Mouse (Mus musculus) CH12.LX (cell line): ENCODE measurements around the gene AI854703. TPM values are rescaled to one million over a fixed set of nuclear protein-coding genes. Genes with fewer than 3 reads are reported as not detected.

Experiments
- DNase-seq: peaks from one replicate; pipeline ENCODE4 v3.0.0-alpha.2; 2013; ENCODE audit errors: extremely low read depth
- H3K27ac ChIP-seq: 2 replicates; pipeline ENCODE4 v1.5.1; 2012; ENCODE audit warnings: low read depth, mild to moderate bottlenecking, control low read depth, moderate library complexity; ENCODE audit not compliant: insufficient read depth
- H3K27me3 ChIP-seq: replicated peaks from 2 replicates; pipeline ENCODE3; 2012; ENCODE audit warnings: inconsistent platforms
- H3K36me3 ChIP-seq, 2 experiments: replicated peaks in 1 of 2; 2 replicates each; pipeline versions ENCODE3 to v1.6.1; 2012; ENCODE audit warnings: inconsistent platforms in 1 of 2, low read length in 1 of 2, mild to moderate bottlenecking in 1 of 2, mixed read lengths in 1 of 2, moderate library complexity in 1 of 2; ENCODE audit not compliant: control insufficient read depth in 1 of 2, insufficient read depth in 1 of 2
- H3K4me1 ChIP-seq, 2 experiments: 2 replicates each; pipeline ENCODE4 v1.6.1; 2012; ENCODE audit warnings: inconsistent platforms in 1 of 2, moderate library complexity in 1 of 2; ENCODE audit not compliant: insufficient read depth in 2 of 2, control insufficient read depth in 1 of 2
- H3K4me2 ChIP-seq: 2 replicates; pipeline ENCODE4 v1.6.1; 2012; ENCODE audit warnings: low read depth, mild to moderate bottlenecking, control low read depth; ENCODE audit not compliant: poor library complexity, insufficient read depth, severe bottlenecking
- H3K4me3 ChIP-seq, 3 experiments: fragments of 150-350 bp in 1 of 3; sonication (generic) in 1 of 3; replicated peaks in 1 of 3; 2 replicates each; pipeline versions ENCODE3 to v1.5.1; 2011 to 2012; ENCODE audit warnings: low read depth in 2 of 3, low read length in 2 of 3, mild to moderate bottlenecking in 2 of 3, moderate library complexity in 2 of 3, control low read depth in 1 of 3, improper control_type of control experiment in 1 of 3, inconsistent platforms in 1 of 3, mixed read lengths in 1 of 3; ENCODE audit not compliant: poor library complexity in 1 of 3
- H3K79me2 ChIP-seq: replicated peaks from 2 replicates; pipeline ENCODE4 v1.6.1; 2012; ENCODE audit warnings: mild to moderate bottlenecking, moderate library complexity; ENCODE audit not compliant: control insufficient read depth, poor library complexity, insufficient read depth, severe bottlenecking; ENCODE audit errors: extremely low read depth
- H3K9ac ChIP-seq: 2 replicates; pipeline ENCODE4 v1.6.1; 2012; ENCODE audit warnings: low read depth, mild to moderate bottlenecking, control low read depth, moderate library complexity; ENCODE audit not compliant: insufficient read depth
- H3K9me3 ChIP-seq: replicated peaks from 2 replicates; pipeline ENCODE3; 2012; ENCODE audit warnings: low read length, inconsistent platforms, mixed read lengths
- CHD1 ChIP-seq: IDR thresholded peaks from 2 replicates; pipeline ENCODE4 v1.6.1; 2012; ENCODE audit warnings: low read depth, low read length, improper control_type of control experiment, inconsistent platforms
- E2F4 ChIP-seq: IDR thresholded peaks from 2 replicates; pipeline ENCODE4 v1.6.1; 2011; ENCODE audit warnings: low read depth, low read length, improper control_type of control experiment; ENCODE audit not compliant: insufficient replicate concordance
- ELF1 ChIP-seq: IDR thresholded peaks from 2 replicates; pipeline ENCODE4 v1.6.1; 2014; ENCODE audit warnings: low read depth, mild to moderate bottlenecking, inconsistent platforms, low read length, improper control_type of control experiment
- EP300 ChIP-seq: IDR thresholded peaks from 2 replicates; pipeline ENCODE4 v1.6.1; 2011; ENCODE audit warnings: low read length, improper control_type of control experiment
- JUND ChIP-seq: conservative IDR thresholded peaks from 2 replicates; pipeline ENCODE4 v1.6.1; 2011; ENCODE audit warnings: low read depth, low read length, improper control_type of control experiment
- KAT2A ChIP-seq: IDR thresholded peaks from 2 replicates; pipeline ENCODE4 v1.6.1; 2012; ENCODE audit warnings: low read length, improper control_type of control experiment, inconsistent platforms; ENCODE audit not compliant: insufficient replicate concordance
- MYC ChIP-seq: IDR thresholded peaks from 2 replicates; pipeline ENCODE4 v1.6.1; 2011; ENCODE audit warnings: low read depth, mild to moderate bottlenecking, improper control_type of control experiment, low read length
- NRF1 ChIP-seq: IDR thresholded peaks from 2 replicates; pipeline ENCODE4 v1.6.1; 2014; ENCODE audit warnings: low read depth, mild to moderate bottlenecking, inconsistent platforms, low read length, improper control_type of control experiment, moderate library complexity
- POLR2A ChIP-seq: IDR thresholded peaks from 2 replicates; pipeline ENCODE4 v1.6.1; 2011; ENCODE audit warnings: low read depth, mild to moderate bottlenecking, improper control_type of control experiment, low read length
- SIN3A ChIP-seq: IDR thresholded peaks from 2 replicates; pipeline ENCODE4 v1.6.1; 2012; ENCODE audit warnings: low read length, improper control_type of control experiment, inconsistent platforms
- TCF12 ChIP-seq: IDR thresholded peaks from 2 replicates; pipeline ENCODE4 v1.6.1; 2014; ENCODE audit warnings: low read depth, mild to moderate bottlenecking, inconsistent platforms, low read length, improper control_type of control experiment
- UBTF ChIP-seq: IDR thresholded peaks from 2 replicates; pipeline ENCODE4 v1.6.1; 2012; ENCODE audit warnings: low read depth, mild to moderate bottlenecking, inconsistent platforms, low read length, improper control_type of control experiment, moderate library complexity
- USF2 ChIP-seq: conservative IDR thresholded peaks from 2 replicates; pipeline ENCODE4 v1.6.1; 2011; ENCODE audit warnings: low read depth, low read length, improper control_type of control experiment
- ZKSCAN1 ChIP-seq: IDR thresholded peaks from 2 replicates; pipeline ENCODE4 v1.6.1; 2012; ENCODE audit warnings: low read depth, inconsistent platforms, low read length, improper control_type of control experiment, borderline replicate concordance
- ZMIZ1 ChIP-seq: IDR thresholded peaks from 2 replicates; pipeline ENCODE4 v1.6.1; 2012; ENCODE audit warnings: low read depth, mild to moderate bottlenecking, inconsistent platforms, low read length, improper control_type of control experiment
- ZNF384 ChIP-seq: IDR thresholded peaks from 2 replicates; pipeline ENCODE4 v1.6.1; 2012; ENCODE audit warnings: low read depth, low read length, improper control_type of control experiment, inconsistent platforms
- dilution Hi-C: fragments of 300-500 bp; cut with MboI; formaldehyde crosslinking; loops from 2 replicates; pipeline ENCODE4 v1.14.3; 2020; ENCODE audit warnings: low sequenced_read_pairs; ENCODE audit not compliant: extremely low pct_unique_long_range_greater_than_20kb, extremely low pct_ligation_motif_present
- in situ Hi-C: fragments of 300-500 bp; cut with MboI; formaldehyde crosslinking; loops from 3 replicates; pipeline ENCODE4 v1.14.3; 2019; ENCODE audit warnings: low sequenced_read_pairs, low pct_ligation_motif_present, low pct_unique_long_range_greater_than_20kb, mixed read lengths
- polyA plus RNA-seq: library from polyadenylated mRNA; unstranded; fragments of >175 nt; gene quantifications from 2 replicates; pipeline ENCODE4 v1.2.1, GENCODE M21; 2012; ENCODE audit warnings: low read depth; ENCODE audit not compliant: insufficient read length
- total RNA-seq, 2 experiments: library from RNA; depleted of rRNA; stranded (reverse); fragments of 300-350 nt in 1 of 2; fragments of >200 nt in 1 of 2; gene quantifications; 2 replicates each; pipeline ENCODE4 v1.2.3; 2012 to 2014

Gene AI854703
- total and polyA plus RNA-seq, 3 experiments, result 2.1 to 5.3 (median 4.8) TPM

DNA sequence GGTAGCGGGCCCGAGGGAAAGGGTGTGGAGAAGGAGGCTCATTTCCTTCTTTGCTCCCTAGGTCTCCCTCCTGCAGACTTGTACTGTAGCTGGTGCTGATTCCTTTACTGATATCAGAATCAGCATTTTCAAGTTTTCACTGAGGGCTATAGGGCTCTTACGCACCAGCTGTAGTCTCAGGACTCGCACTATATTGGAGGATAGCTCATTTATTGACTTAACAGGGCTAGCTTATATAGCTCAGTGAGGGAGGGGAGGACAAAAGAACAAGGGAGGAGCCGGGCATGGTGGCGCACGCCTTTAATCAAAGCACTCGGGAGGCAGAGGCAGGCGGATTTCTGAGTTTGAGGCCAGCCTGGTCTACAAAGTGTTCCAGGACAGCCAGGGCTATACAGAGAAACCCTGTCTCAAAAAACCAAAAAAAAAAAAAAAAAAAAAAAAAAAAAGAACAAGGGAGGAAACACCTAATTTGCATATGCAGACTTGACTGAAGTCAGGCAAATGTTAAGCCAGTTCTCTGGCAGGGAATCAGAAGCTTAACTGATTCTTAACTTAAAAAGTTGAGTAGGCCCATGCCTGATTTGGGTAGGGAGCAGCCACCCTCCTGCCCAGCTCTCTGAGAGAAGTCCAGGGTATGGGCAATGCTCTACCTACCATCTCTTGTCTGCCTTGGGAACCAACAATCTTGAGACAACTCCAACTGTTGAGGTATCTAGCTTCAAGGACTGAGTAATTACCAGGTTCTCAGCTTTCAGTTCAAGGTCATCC, 47.9 kb downstream of the AI854703 start (continued):
- TF ChIP-seq TCF12 (no peak), JUND (no peak; the same call in 1 of the 2 replicates), USF2 (no peak), ZKSCAN1 (no peak), MYC (0 out of 2 replicates have a peak, but pooled peaks have one; percentile 20), POLR2A (peak; percentile 49), NRF1 (no peak), E2F4 (no peak), KAT2A (no peak), ZMIZ1 (no peak), EP300 (no peak), SIN3A (peak; percentile 11; the same call in 1 of the 2 replicates), UBTF (no peak), ELF1 (no peak)

DNA sequence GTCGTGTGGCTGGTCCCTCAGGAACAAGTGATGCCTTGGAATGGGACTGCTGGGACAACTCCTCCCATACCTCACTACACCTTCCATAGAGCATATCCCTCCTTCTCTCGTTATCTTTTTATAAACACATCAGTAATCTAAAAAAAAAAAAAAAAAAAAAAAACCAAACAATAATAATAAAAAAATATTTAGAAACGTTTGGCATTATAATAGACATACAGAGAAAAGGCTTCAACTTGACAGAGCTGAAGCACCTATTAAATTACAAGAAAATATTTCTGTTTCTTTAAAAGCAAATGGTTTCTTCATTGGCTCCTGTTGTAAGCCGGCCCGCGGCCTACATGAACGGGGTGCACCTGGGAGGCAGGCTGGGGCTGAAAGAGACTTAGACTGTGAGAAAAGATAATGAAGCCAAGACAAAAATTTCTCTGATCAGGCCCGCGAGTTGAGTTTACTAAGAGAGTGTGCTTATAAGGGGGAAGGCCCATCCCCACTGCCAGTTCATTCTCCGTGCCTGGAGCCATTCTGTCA, 48.9 kb downstream of the AI854703 start:
- peak overlapping the region; percentile 93 for H3K4me2 ChIP-seq
- dilution Hi-C loops, result no loop called here
- no peak for DNase-seq
- H3K9ac ChIP-seq, result peak overlapping the region; percentile 89
- H3K4me3 ChIP-seq, result peak overlapping the region; percentile 49 to 64 (median 59)
- in situ Hi-C loops, result no loop called here
- peaks cover 4% of the 10 kb centered on the region for H3K9me3 ChIP-seq
- H3K36me3 ChIP-seq, result peaks cover 0 to 13% of the 10 kb centered on the region in 2 experiments
- peaks cover 22% of the 10 kb centered on the region for H3K79me2 ChIP-seq
- H3K27ac ChIP-seq, result peak overlapping the region; percentile 97
- no peaks in the 10 kb centered on the region for H3K27me3 ChIP-seq
- peak; percentile 92 for TF ChIP-seq CHD1
- peak; percentile 64 for TF ChIP-seq ZNF384
- no peak for TF ChIP-seq MYC
- H3K4me1 ChIP-seq, result peaks cover 23 to 53% of the 10 kb centered on the region in 2 experiments
